Mouse (Mus musculus) heart, adult 2 months (tissue): Measurements from ENCODE around the gene Sec22a. TPM values are rescaled to one million over a fixed set of nuclear protein-coding genes. Genes with fewer than 3 reads are reported as not detected.
A peak's percentile ranks its signal among the peaks of the same experiment; 100 is the strongest.

Experiments
- DNase-seq, 2 experiments: peaks; one replicate each; pipeline ENCODE4 v3.0.0; 2021
- H3K27ac ChIP-seq: fragments of 200-600 bp; 2 replicates; pipeline ENCODE4 v1.8.1; 2022
- H3K27me3 ChIP-seq: fragments of 200-500 bp; 2 replicates; pipeline ENCODE4 v1.6.1; 2012; ENCODE audit warnings: mild to moderate bottlenecking, low read length, inconsistent platforms, mixed read lengths; ENCODE audit not compliant: control insufficient read depth, insufficient read depth
- H3K36me3 ChIP-seq: fragments of 200-500 bp; 2 replicates; pipeline ENCODE4 v1.6.1; 2012; ENCODE audit warnings: low read length, inconsistent platforms; ENCODE audit not compliant: control insufficient read depth, insufficient read depth
- H3K4me1 ChIP-seq: fragments of 200-500 bp; 2 replicates; pipeline ENCODE4 v1.6.1; 2011; ENCODE audit warnings: low read length; ENCODE audit not compliant: control insufficient read depth, insufficient read depth
- H3K4me3 ChIP-seq: fragments of 200-600 bp; 2 replicates; pipeline ENCODE4 v1.8.1; 2022
- H3K79me2 ChIP-seq: fragments of 200-500 bp; replicated peaks from 2 replicates; pipeline ENCODE4 v1.6.1; 2012; ENCODE audit warnings: mild to moderate bottlenecking, inconsistent platforms, low read length, moderate library complexity, mixed read lengths; ENCODE audit not compliant: control insufficient read depth, insufficient read depth
- H3K9ac ChIP-seq: fragments of 200-500 bp; 2 replicates; pipeline ENCODE4 v1.6.1; 2012; ENCODE audit warnings: low read depth, mild to moderate bottlenecking, control low read depth, inconsistent platforms, low read length, mixed read lengths
- CTCF ChIP-seq: fragments of 200-600 bp; IDR thresholded peaks from 2 replicates; pipeline ENCODE4 v1.8.1; 2022; ENCODE audit warnings: antibody characterized with exemption, mild to moderate bottlenecking, moderate library complexity
- EP300 ChIP-seq: fragments of 200-500 bp; IDR thresholded peaks from 2 replicates; pipeline ENCODE4 v1.6.1; 2011; ENCODE audit warnings: low read depth, low read length, control low read depth; ENCODE audit not compliant: insufficient read depth
- POLR2A ChIP-seq: fragments of 200-500 bp; IDR thresholded peaks from 2 replicates; pipeline ENCODE4 v1.6.1; 2011; ENCODE audit warnings: mild to moderate bottlenecking, low read depth, low read length, control low read depth; ENCODE audit not compliant: insufficient read depth
- WGBS: fragments of 180-500 bp; shearing (Covaris S2); methylation state at CpG from one replicate; pipeline ENCODE4 v1.1.7; 2018; 5-methylcytosine and 5-hydroxymethylcytosine counted together
- intact Hi-C: fragments of 180-260 bp; cut with DNase I; formaldehyde crosslinking; loops from one replicate; pipeline ENCODE4 v1.15.1; 2025
- polyA plus RNA-seq: library from polyadenylated mRNA; depleted of rRNA; stranded (reverse); fragments of >200 nt; gene quantifications from 2 replicates; pipeline ENCODE4 v1.2.3, GENCODE M21; 2012; rRNA removed
- total RNA-seq, 2 experiments: library from RNA; stranded (reverse); gene quantifications; 2 replicates each; pipeline ENCODE4 v1.2.3; 2021

The Sec22a gene
- total and polyA plus RNA-seq, 3 experiments: 10.3 to 17.6 (median 12.0) TPM

DNA sequence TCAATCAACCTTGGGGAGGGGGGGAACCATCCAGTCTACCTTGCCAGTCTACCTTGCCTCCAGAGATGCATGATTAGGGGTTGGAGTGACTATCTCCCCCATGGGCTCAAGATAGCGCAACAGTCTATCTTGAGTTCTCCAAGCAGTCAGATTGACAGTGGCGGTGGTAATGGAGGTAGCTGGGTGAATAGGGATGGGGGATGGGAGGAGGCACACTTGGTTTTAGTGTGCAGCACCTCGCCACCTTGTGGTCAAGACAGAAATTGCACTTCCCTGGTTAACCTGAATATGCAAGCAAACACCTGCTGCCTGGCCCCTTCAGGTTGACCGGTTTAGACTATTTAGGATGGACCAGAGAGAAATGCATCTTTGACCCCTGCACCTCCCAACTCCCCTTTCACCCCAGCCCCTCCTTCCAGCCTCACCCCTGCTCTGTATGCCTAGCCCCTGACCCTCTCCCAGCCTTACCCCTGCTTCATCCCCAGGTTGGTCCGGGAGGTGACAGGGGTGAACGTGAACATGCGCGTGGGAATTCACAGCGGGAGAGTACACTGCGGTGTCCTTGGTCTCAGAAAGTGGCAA is 93.3 kb downstream of the Sec22a start:
- H3K9ac ChIP-seq: no peak overlapping the region
- H3K27me3 ChIP-seq: no peaks in the 10 kb centered on the region
- no peak overlapping the region for H3K4me3 ChIP-seq
- no peak overlapping the region for H3K27ac ChIP-seq
- peak; percentile 71 to 74 for DNase-seq
- 40% methylated on average over 10 of the region's 10 CpGs for WGBS
- H3K79me2 ChIP-seq: no peaks in the 10 kb centered on the region
- peaks cover 1% of the 10 kb centered on the region; the same call in 1 of the 2 replicates for H3K4me1 ChIP-seq
- no peaks in the 10 kb centered on the region for H3K36me3 ChIP-seq
- intact Hi-C loops: loop anchor here (1.0 kb wide), 3 partner anchors 115 to 209 kb away; no protein-coding TSS in a partner anchor
- TF ChIP-seq CTCF (peak; percentile 92), EP300 (peak; percentile 89), POLR2A (no peak)

Other genes with a start within 250 kb of the Sec22a start
- gene Adcy5, start 209.0 kb downstream of the Sec22a start, total RNA-seq: 10 to 100 TPM; 52.9 to 56.2 TPM
- gene Adcy5, start 209.0 kb downstream of the Sec22a start, polyA plus RNA-seq: 47.1 and 67.3 TPM in 2 replicates
- gene Pdia5, start 127.0 kb upstream of the Sec22a start, total RNA-seq: 1 to 10 TPM; 4.1 to 5.0 TPM
- 4.4 and 4.8 TPM in 2 replicates for gene Pdia5, start 127.0 kb upstream of the Sec22a start, polyA plus RNA-seq
- gene Sema5b, start 177.2 kb upstream of the Sec22a start, total RNA-seq: 1 to 10 TPM; 1.8 to 3.0 TPM
- gene Sema5b, start 177.2 kb upstream of the Sec22a start, polyA plus RNA-seq: 0.23 and 1.5 TPM in 2 replicates